In genomic region chr5:14025205-14026124, GRCm38 (mm10) we compare ENCODE assay signal across 8 mouse cellular contexts. TPM values are rescaled to one million over a fixed set of nuclear protein-coding genes. Genes with fewer than 3 reads are reported as not detected.
A peak's percentile ranks its signal among the peaks of the same experiment; 100 is the strongest.
DNase-seq lines count a peak whose midpoint lies in the region; ATAC-seq lines count a peak whose summit lies in the region.

TSS of gene Sema3e (plus strand) at chr5:14025276.

- no peak within 1 kb of the TSS for H3K27ac ChIP-seq in hindbrain, embryonic 13.5 days
- peak within 1 kb of the TSS; percentile 51 for H3K27ac ChIP-seq in lung, embryonic 15.5 days

- no peaks in the 10 kb centered on the region for H3K27me3 ChIP-seq in hindbrain, embryonic 13.5 days
- H3K27me3 ChIP-seq in lung, embryonic 15.5 days, result no peaks in the 10 kb centered on the region

- peak; percentile 89 for ATAC-seq in hindbrain, embryonic 13.5 days (ENCODE audit: low FRiP score)
- ATAC-seq in lung, embryonic 15.5 days (ENCODE audit: borderline replicate concordance, extremely low read depth, low FRiP score, low TSS enrichment), result peak; percentile 81; the same call in 1 of the 2 replicates
- ATAC-seq in megakaryocyte-erythroid progenitor cell, adult 5-6 weeks (replicated peaks; ENCODE audit: low FRiP score, low TSS enrichment, poor library complexity, severe bottlenecking), result no peak

- peak within 1 kb of the TSS; percentile 78 for H3K4me2 ChIP-seq in hindbrain, embryonic 13.5 days
- peak within 1 kb of the TSS; percentile 77 for H3K4me2 ChIP-seq in lung, embryonic 15.5 days

- WGBS in hindbrain, embryonic 13.5 days, result under 1% methylated on average over 47 of the region's 47 CpGs
- 1% methylated on average over 47 of the region's 47 CpGs for WGBS in lung, embryonic 15.5 days

- H3K36me3 ChIP-seq in hindbrain, embryonic 13.5 days, result no peaks in the 10 kb centered on the region
- H3K36me3 ChIP-seq in lung, embryonic 15.5 days, result no peaks in the 10 kb centered on the region

- H3K4me1 ChIP-seq in hindbrain, embryonic 13.5 days (replicated peaks), result peaks cover 12% of the 10 kb centered on the region
- H3K4me1 ChIP-seq in lung, embryonic 15.5 days, result no peaks in the 10 kb centered on the region

- peak; percentile 25 to 31 for DNase-seq in urinary bladder, adult 18-20 months (ENCODE audit: low spot score in 2 of 2)
- DNase-seq in urinary bladder, postnatal 10 days (ENCODE audit: low spot score), result no peak
- peak; percentile 3 for DNase-seq in fat pad, adult 2 months (ENCODE audit: extremely low read depth, low read depth, low spot score)
- DNase-seq in layer of hippocampus, postnatal 25 days (ENCODE audit: extremely low spot score in 1 of 2, low spot score in 1 of 2), result peak; percentile 44 to 55
- peak; percentile 46 for DNase-seq in ovary, postnatal 36 days (ENCODE audit: low spot score)

- 0 out of 2 replicates have a peak, but pooled peaks cover 4% of the 10 kb centered on the region for H3K9me3 ChIP-seq in hindbrain, embryonic 13.5 days
- no peaks in the 10 kb centered on the region for H3K9me3 ChIP-seq in lung, embryonic 15.5 days

- peak within 1 kb of the TSS; percentile 52 for H3K4me3 ChIP-seq in hindbrain, embryonic 13.5 days
- peak within 1 kb of the TSS; percentile 57 for H3K4me3 ChIP-seq in lung, embryonic 15.5 days

- peak within 1 kb of the TSS; percentile 66 for H3K9ac ChIP-seq in hindbrain, embryonic 13.5 days
- H3K9ac ChIP-seq in lung, embryonic 15.5 days, result peak within 1 kb of the TSS; percentile 50

RNA-seq across cellular contexts. Expression of gene Sema3e, which starts in this region (rescaled TPM):
- 4.7 and 5.2 TPM in 2 replicates for polyA plus RNA-seq in hindbrain, embryonic 13.5 days (2015; fragmentation: Nextera tagmentation; extraction: Ambion mirVana)
- 10 to 100 TPM; 44.4 to 46.5 TPM for total RNA-seq in layer of hippocampus, postnatal 25 days (2021)
- polyA plus RNA-seq in lung, embryonic 15.5 days (2015; fragmentation: Nextera tagmentation; extraction: Ambion mirVana), result 22.3 and 24.2 TPM in 2 replicates
- not detected in 2 replicates for total RNA-seq in megakaryocyte-erythroid progenitor cell, adult 5-6 weeks (2014; fragmentation: Nextera tagmentation)
- total RNA-seq in megakaryocyte-erythroid progenitor cell, adult 5-6 weeks (2017), result not detected in 2 replicates

Comparison
In these comparisons a context has a peak if more than half of its experiments do, and no peak if none do; other contexts are left out.
1. RNA of gene Sema3e (total RNA-seq): 44.4 to 46.5 TPM in layer of hippocampus, postnatal 25 days; not detected in megakaryocyte-erythroid progenitor cell, adult 5-6 weeks; every median in the first group is over 10 times any median in the second.